Mouse (Mus musculus) megakaryocyte, embryonic 14.5 days (primary cell): ENCODE data around the gene Lad1.

Experiments
- FLI1 ChIP-seq: IDR thresholded peaks from 2 replicates; pipeline ENCODE4 v1.6.1; 2012; ENCODE audit warnings: low read length, inconsistent platforms, mixed read lengths
- GATA1 ChIP-seq: IDR thresholded peaks from 3 replicates; pipeline ENCODE4 v1.6.1; 2012; ENCODE audit warnings: mixed read lengths, low read length, inconsistent platforms, borderline replicate concordance

GRCm38 (mm10) chr1:135877248-135877647, 58.9 kb downstream of the Lad1 start:
- TF ChIP-seq GATA1 (no peak), FLI1 (no peak)
